Mouse (Mus musculus): ENCODE results near the gene Cacnb1. TPM values are rescaled to one million over a fixed set of nuclear protein-coding genes. Genes with fewer than 3 reads are reported as not detected.

The Cacnb1 gene
- polyA plus RNA-seq, 1 experiment from 2014 or later: 70.1 TPM

- WGBS: 7% methylated on average over 12 of the region's 12 CpGs
- Histone ChIP-seq H3K36me3 (no peaks in the 10 kb centered on the region), H3K27ac (replicated peaks) (no peak overlapping the region), H3K9ac (peak overlapping the region; percentile 63; the same call in 1 of the 2 replicates), H3K4me3 (peak overlapping the region; percentile 63), H3K9me3 (no peaks in the 10 kb centered on the region), H3K4me1 (replicated peaks) (peaks cover 31% of the 10 kb centered on the region), H3K4me2 (peak overlapping the region; percentile 78), H3K27me3 (peaks cover 33% of the 10 kb centered on the region)
- ATAC-seq (ENCODE audit: low FRiP score, low read depth): no peak
Measured at GRCm38 (mm10) chr11:98051611-98052128, 28.8 kb upstream of the Cacnb1 start.

GRCm38 (mm10) chr11:98050940-98051339 is 28.1 kb upstream of the Cacnb1 start:
- H3K36me3 ChIP-seq: no peaks in the 10 kb centered on the region
- H3K9ac ChIP-seq: no peak overlapping the region
- no peaks in the 10 kb centered on the region for H3K9me3 ChIP-seq
- WGBS: no CpG with 5 or more reads among the region's 2 CpGs
- peaks cover 31% of the 10 kb centered on the region for H3K4me1 ChIP-seq (replicated peaks)
- no peak overlapping the region for H3K27ac ChIP-seq (replicated peaks)
- no peak overlapping the region for H3K4me3 ChIP-seq
- ATAC-seq (ENCODE audit: low FRiP score, low read depth): no peak
- peaks cover 33% of the 10 kb centered on the region for H3K27me3 ChIP-seq
- H3K4me2 ChIP-seq: peak overlapping the region; percentile 78; the same call in 1 of the 2 replicates

- H3K4me2 ChIP-seq: no peak overlapping the region
- H3K27me3 ChIP-seq: peaks cover 28% of the 10 kb centered on the region
- no peaks in the 10 kb centered on the region for H3K36me3 ChIP-seq
- 16% methylated on average over 2 of the region's 2 CpGs for WGBS
- no peaks in the 10 kb centered on the region for H3K9me3 ChIP-seq
- peaks cover 31% of the 10 kb centered on the region for H3K4me1 ChIP-seq (replicated peaks)
- no peak overlapping the region for H3K27ac ChIP-seq (replicated peaks)
- no peak overlapping the region for H3K4me3 ChIP-seq
- no peak overlapping the region for H3K9ac ChIP-seq
- ATAC-seq (ENCODE audit: low FRiP score, low read depth): no peak
Measured at GRCm38 (mm10) chr11:98050520-98050815, 27.6 kb upstream of the Cacnb1 start.

- no peaks in the 10 kb centered on the region for H3K9me3 ChIP-seq
- H3K4me1 ChIP-seq (replicated peaks): peaks cover 31% of the 10 kb centered on the region
- WGBS: 78% methylated on average over 14 of the region's 14 CpGs
- H3K4me3 ChIP-seq: no peak overlapping the region
- no peak for ATAC-seq (ENCODE audit: low FRiP score, low read depth)
- H3K9ac ChIP-seq: no peak overlapping the region
- peaks cover 23% of the 10 kb centered on the region for H3K27me3 ChIP-seq
- H3K4me2 ChIP-seq: no peak overlapping the region
- no peak overlapping the region for H3K27ac ChIP-seq (replicated peaks)
- H3K36me3 ChIP-seq: no peaks in the 10 kb centered on the region
Measured at GRCm38 (mm10) chr11:98049672-98050519, 27.1 kb upstream of the Cacnb1 start.

GRCm38 (mm10) chr11:98047745-98048144 is 24.9 kb upstream of the Cacnb1 start:
- H3K4me3 ChIP-seq: no peak overlapping the region
- H3K4me1 ChIP-seq (replicated peaks): peaks cover 21% of the 10 kb centered on the region
- no peaks in the 10 kb centered on the region for H3K36me3 ChIP-seq
- peaks cover 19% of the 10 kb centered on the region for H3K27me3 ChIP-seq
- WGBS: 58% methylated on average over 4 of the region's 4 CpGs
- H3K9ac ChIP-seq: no peak overlapping the region
- H3K4me2 ChIP-seq: no peak overlapping the region
- peak overlapping the region; percentile 18; the same call in 1 of the 2 replicates for H3K27ac ChIP-seq (replicated peaks)
- peak; percentile 50; the same call in 1 of the 2 replicates for ATAC-seq (ENCODE audit: low FRiP score, low read depth)
- no peaks in the 10 kb centered on the region for H3K9me3 ChIP-seq

GRCm38 (mm10) chr11:98046466-98046865 is 23.6 kb upstream of the Cacnb1 start:
- Histone ChIP-seq H3K4me2 (no peak overlapping the region), H3K27ac (replicated peaks) (no peak overlapping the region), H3K9ac (no peak overlapping the region), H3K36me3 (no peaks in the 10 kb centered on the region), H3K9me3 (no peaks in the 10 kb centered on the region), H3K27me3 (peaks cover 13% of the 10 kb centered on the region), H3K4me3 (no peak overlapping the region), H3K4me1 (replicated peaks) (peaks cover 8% of the 10 kb centered on the region; the same call in 1 of the 2 replicates)
- ATAC-seq (ENCODE audit: low FRiP score, low read depth): no peak
- WGBS: 61% methylated on average over 1 of the region's 1 CpGs

- WGBS: 69% methylated on average over 4 of the region's 4 CpGs
- Histone ChIP-seq H3K4me1 (replicated peaks) (0 out of 2 replicates have a peak, but pooled peaks cover 6% of the 10 kb centered on the region), H3K4me3 (no peak overlapping the region), H3K36me3 (no peaks in the 10 kb centered on the region), H3K9me3 (no peaks in the 10 kb centered on the region), H3K9ac (no peak overlapping the region), H3K27me3 (peaks cover 8% of the 10 kb centered on the region; the same call in 1 of the 2 replicates), H3K27ac (replicated peaks) (no peak overlapping the region), H3K4me2 (no peak overlapping the region)
- no peak for ATAC-seq (ENCODE audit: low FRiP score, low read depth)
Measured at GRCm38 (mm10) chr11:98045596-98045995, 22.8 kb upstream of the Cacnb1 start.

- no peak for ATAC-seq (ENCODE audit: low FRiP score, low read depth)
- H3K27me3 ChIP-seq: 0 out of 2 replicates have a peak, but pooled peaks cover under 1% of the 10 kb centered on the region
- 0 out of 2 replicates have a peak, but pooled peaks cover 6% of the 10 kb centered on the region for H3K4me1 ChIP-seq (replicated peaks)
- H3K4me2 ChIP-seq: no peak overlapping the region
- H3K9ac ChIP-seq: no peak overlapping the region
- no peak overlapping the region for H3K4me3 ChIP-seq
- H3K36me3 ChIP-seq: no peaks in the 10 kb centered on the region
- H3K27ac ChIP-seq (replicated peaks): no peak overlapping the region
- no peaks in the 10 kb centered on the region for H3K9me3 ChIP-seq
- WGBS: 64% methylated on average over 5 of the region's 5 CpGs
Measured at GRCm38 (mm10) chr11:98044074-98044473, 21.2 kb upstream of the Cacnb1 start.

- no peak for ATAC-seq (ENCODE audit: low FRiP score, low read depth)
- H3K27ac ChIP-seq (replicated peaks): no peak overlapping the region
- no peaks in the 10 kb centered on the region for H3K36me3 ChIP-seq
- 0 out of 2 replicates have a peak, but pooled peaks cover under 1% of the 10 kb centered on the region for H3K4me1 ChIP-seq (replicated peaks)
- H3K9me3 ChIP-seq: no peaks in the 10 kb centered on the region
- no peak overlapping the region for H3K9ac ChIP-seq
- no peak overlapping the region for H3K4me2 ChIP-seq
- no peaks in the 10 kb centered on the region for H3K27me3 ChIP-seq
- H3K4me3 ChIP-seq: no peak overlapping the region
- 69% methylated on average over 6 of the region's 6 CpGs for WGBS
Measured at GRCm38 (mm10) chr11:98042741-98043140, 19.9 kb upstream of the Cacnb1 start.

GRCm38 (mm10) chr11:98040975-98041374 is 18.1 kb upstream of the Cacnb1 start:
- Histone ChIP-seq H3K36me3 (no peaks in the 10 kb centered on the region), H3K9ac (no peak overlapping the region), H3K9me3 (no peaks in the 10 kb centered on the region), H3K4me3 (no peak overlapping the region), H3K4me2 (no peak overlapping the region), H3K4me1 (replicated peaks) (peaks cover 7% of the 10 kb centered on the region), H3K27me3 (no peaks in the 10 kb centered on the region), H3K27ac (replicated peaks) (no peak overlapping the region)
- 66% methylated on average over 8 of the region's 8 CpGs for WGBS
- no peak for ATAC-seq (ENCODE audit: low FRiP score, low read depth)

- 51% methylated on average over 14 of the region's 14 CpGs for WGBS
- no peak overlapping the region for H3K4me3 ChIP-seq
- no peaks in the 10 kb centered on the region for H3K36me3 ChIP-seq
- no peaks in the 10 kb centered on the region for H3K27me3 ChIP-seq
- H3K4me2 ChIP-seq: no peak overlapping the region
- H3K4me1 ChIP-seq (replicated peaks): peaks cover 21% of the 10 kb centered on the region
- no peak for ATAC-seq (ENCODE audit: low FRiP score, low read depth)
- H3K27ac ChIP-seq (replicated peaks): no peak overlapping the region
- no peaks in the 10 kb centered on the region for H3K9me3 ChIP-seq
- no peak overlapping the region for H3K9ac ChIP-seq
Measured at GRCm38 (mm10) chr11:98037871-98038270, 15.0 kb upstream of the Cacnb1 start.

- Histone ChIP-seq H3K36me3 (peaks cover 4% of the 10 kb centered on the region), H3K4me3 (peak overlapping the region; percentile 33), H3K27ac (replicated peaks) (peak overlapping the region; percentile 23), H3K9ac (peak overlapping the region; percentile 37), H3K4me1 (replicated peaks) (peaks cover 25% of the 10 kb centered on the region), H3K27me3 (no peaks in the 10 kb centered on the region), H3K9me3 (no peaks in the 10 kb centered on the region), H3K4me2 (peak overlapping the region; percentile 64)
- peak; percentile 62 for ATAC-seq (ENCODE audit: low FRiP score, low read depth)
- under 1% methylated on average over 27 of the region's 27 CpGs for WGBS
Measured at GRCm38 (mm10) chr11:98035977-98036377, 13.1 kb upstream of the Cacnb1 start.
